ENCODE assay signal across 11 mouse cellular contexts in genomic region chr13:42821426-42822106, GRCm38 (mm10).
DNase-seq lines count a peak whose midpoint lies in the region; ATAC-seq and TF ChIP-seq lines count a peak whose summit lies in the region.
"Had no signal": no experiment of that assay in that cellular context is flagged by ENCODE, and none has a peak within 500 bp of the region (broad histone marks: within the 10 kb centered on the region; RNA-seq: fewer than 3 reads in every experiment).

No protein-coding gene starts in this region.

- H3K27ac ChIP-seq in left cerebral cortex, adult 2 months: peak overlapping the region; percentile 83
- H3K27ac ChIP-seq in cortical plate, adult 2 months (ENCODE audit: insufficient read depth, low read length): 0 out of 2 replicates have a peak overlapping the region, but pooled peaks have one; percentile 33
- no peak overlapping the region; the same call in 1 of the 2 replicates for H3K27ac ChIP-seq in forebrain, embryonic 14.5 days (ENCODE audit: low read depth, low read length)
- H3K27ac ChIP-seq: liver, embryonic 12.5 days; macrophage had no signal

- WGBS in forebrain, embryonic 14.5 days: 84% methylated on average over 15 of the region's 15 CpGs

- ATAC-seq in frontal cortex, adult (ENCODE audit: low TSS enrichment): peak; percentile 38
- ATAC-seq in forebrain, embryonic 14.5 days: no peak
- ATAC-seq: liver, embryonic 12.5 days had no signal

- TF ChIP-seq POLR2A in cortical plate, adult 2 months (IDR thresholded peaks at IDR 0.05; ENCODE audit: extremely low read depth, insufficient read depth, low read length): no peak

- no peaks in the 10 kb centered on the region for H3K27me3 ChIP-seq in forebrain, embryonic 14.5 days (replicated peaks; ENCODE audit: control insufficient read depth, insufficient read depth, low read length)
- H3K27me3 ChIP-seq: liver, embryonic 12.5 days had no signal

- TF ChIP-seq CTCF in left cerebral cortex, adult 2 months (IDR thresholded peaks at IDR 0.05): no peak
- no peak for TF ChIP-seq CTCF in cortical plate, adult 2 months (IDR thresholded peaks at IDR 0.05; ENCODE audit: extremely low read depth, insufficient read depth, low read length)

- DNase-seq in frontal cortex, postnatal 10 days (ENCODE audit: low spot score in 2 of 2): no peak
- DNase-seq in left cerebral cortex, adult 2 months (ENCODE audit: extremely low spot score in 1 of 2, low spot score in 2 of 2): peak in 1 of 2 experiments; percentile 53
- DNase-seq in left cerebral cortex, postnatal 4 days: no peak
- DNase-seq in kidney, postnatal 4 days: peak; percentile 48 to 66
- DNase-seq in layer of hippocampus, adult 9-10 months (ENCODE audit: low spot score): no peak
- DNase-seq in forebrain, embryonic 14.5 days (ENCODE audit: low spot score): no peak
- DNase-seq: cerebellum, postnatal 36 days had no signal

- H3K9me3 ChIP-seq in forebrain, embryonic 14.5 days (replicated peaks; ENCODE audit: control insufficient read depth, low read length): no peaks in the 10 kb centered on the region; the same call in 1 of the 2 replicates
- H3K9me3 ChIP-seq: liver, embryonic 12.5 days had no signal

- no peak overlapping the region for H3K4me3 ChIP-seq in left cerebral cortex, adult 2 months
- H3K4me3 ChIP-seq in cortical plate, adult 2 months (ENCODE audit: insufficient read depth, low read length): no peak overlapping the region
- H3K4me3 ChIP-seq in forebrain, embryonic 14.5 days (ENCODE audit: low read depth, low read length): no peak overlapping the region
- H3K4me3 ChIP-seq: liver, embryonic 12.5 days had no signal

- no peak overlapping the region for H3K9ac ChIP-seq in forebrain, embryonic 14.5 days (ENCODE audit: low read length)
- H3K9ac ChIP-seq: liver, embryonic 12.5 days had no signal

- no peaks in the 10 kb centered on the region for H3K36me3 ChIP-seq in forebrain, embryonic 14.5 days (ENCODE audit: control insufficient read depth, insufficient read depth, low read length)
- H3K36me3 ChIP-seq: liver, embryonic 12.5 days had no signal

- H3K4me2 ChIP-seq in forebrain, embryonic 14.5 days (ENCODE audit: low read length): no peak overlapping the region
- H3K4me2 ChIP-seq: liver, embryonic 12.5 days had no signal

- intact Hi-C loops in left cerebral cortex, adult 2 months (cut with DNase I): loop anchor here (1.0 to 5.0 kb wide), 3 partner anchors 139 to 247 kb away; partner anchors contain the start of gene Phactr1
- intact Hi-C loops in left cerebral cortex, postnatal 4 days (cut with DNase I): loop anchor here (5.0 kb wide), 1 partner anchor 244 kb away; no protein-coding TSS in a partner anchor

- peaks cover 15% of the 10 kb centered on the region for H3K4me1 ChIP-seq in cortical plate, adult 2 months (ENCODE audit: control insufficient read depth, insufficient read depth, low read length)
- peaks cover 3% of the 10 kb centered on the region; the same call in 1 of the 2 replicates for H3K4me1 ChIP-seq in forebrain, embryonic 14.5 days (ENCODE audit: control insufficient read depth, insufficient read depth, low read length)
- H3K4me1 ChIP-seq: liver, embryonic 12.5 days had no signal

Comparison
In these comparisons a context has a peak if more than half of its experiments do, and no peak if none do; other contexts are left out.
1. DNase-seq: peak in kidney, postnatal 4 days (2 of 2); none in frontal cortex, postnatal 10 days (0 of 2), left cerebral cortex, postnatal 4 days (single experiment), layer of hippocampus, adult 9-10 months (single experiment) and forebrain, embryonic 14.5 days (single experiment).